Mouse (Mus musculus) lung, embryonic 14.5 days (tissue): ENCODE data around the gene Nanos3. TPM values are rescaled to one million over a fixed set of nuclear protein-coding genes. Genes with fewer than 3 reads are reported as not detected.
A peak's percentile ranks its signal among the peaks of the same experiment; 100 is the strongest.

Experiments
- ATAC-seq: fragments of 200-750 bp; cut with Nextera tagmentation; 2 replicates; pipeline ENCODE4 v1.8.0; 2017; ENCODE audit warnings: mild to moderate bottlenecking, moderate TSS enrichment, moderate library complexity; ENCODE audit not compliant: insufficient read depth
- DNase-seq: peaks from one replicate; pipeline ENCODE4 v3.0.0-alpha.2; 2015
- H3K27ac ChIP-seq: fragments of 300-500 bp; sonication (generic); 2 replicates; pipeline ENCODE4 v1.5.1; 2014; ENCODE audit warnings: low read depth, mild to moderate bottlenecking, moderate library complexity
- H3K27me3 ChIP-seq: fragments of 300-500 bp; sonication (generic); 2 replicates; pipeline ENCODE4 v1.6.1; 2014; ENCODE audit warnings: low read length, control low read depth; ENCODE audit not compliant: insufficient read depth
- H3K36me3 ChIP-seq: fragments of 300-500 bp; sonication (generic); 2 replicates; pipeline ENCODE4 v1.6.1; 2014; ENCODE audit warnings: control low read depth; ENCODE audit not compliant: insufficient read depth
- H3K4me1 ChIP-seq: fragments of 300-500 bp; sonication (generic); 2 replicates; pipeline ENCODE4 v1.6.1; 2014; ENCODE audit warnings: antibody characterized with exemption, control low read depth; ENCODE audit not compliant: insufficient read depth
- H3K4me2 ChIP-seq: fragments of 300-500 bp; sonication (generic); 2 replicates; pipeline ENCODE4 v1.6.1; 2014; ENCODE audit warnings: mild to moderate bottlenecking
- H3K4me3 ChIP-seq: fragments of 300-500 bp; sonication (generic); 2 replicates; pipeline ENCODE4 v1.5.1; 2014; ENCODE audit warnings: low read depth, low read length
- H3K9ac ChIP-seq: fragments of 300-500 bp; sonication (generic); 2 replicates; pipeline ENCODE4 v1.6.1; 2014
- H3K9me3 ChIP-seq: fragments of 300-500 bp; sonication (generic); 2 replicates; pipeline ENCODE4 v1.6.1; 2016; ENCODE audit warnings: low read depth, low read length, control low read depth
- CTCF ChIP-seq: IDR thresholded peaks from 2 replicates; pipeline ENCODE4 v1.5.1; 2016; ENCODE audit warnings: antibody characterized with exemption, low read depth
- WGBS: fragments of 180-500 bp; shearing (Covaris S2); extraction: QIAGEN DNeasy Blood & Tissue Kit; methylation state at CpG from one replicate; pipeline ENCODE4 v1.1.7; 2014; 5-methylcytosine and 5-hydroxymethylcytosine counted together
- microRNA counts: library from miRNA; unstranded; fragments of <30 nt; microRNA quantifications from one replicate; lab custom pipeline; 2016
- microRNA-seq: library from miRNA; unstranded; fragments of <30 nt; microRNA quantifications from one replicate; pipeline ENCODE4, GENCODE M21; 2016; ENCODE audit warnings: borderline number of aligned reads
- polyA plus RNA-seq: library from polyadenylated mRNA; unstranded; fragments of >200 nt; fragmentation: Nextera tagmentation; extraction: Ambion mirVana; gene quantifications from 2 replicates; pipeline ENCODE4 v1.2.1, GENCODE M21; 2014

Gene Nanos3
- polyA plus RNA-seq, 1 experiment from 2014 or later: 2.8 TPM

GRCm38 (mm10) chr8:84126742-84127141, 58.3 kb downstream of the Nanos3 start:
- no peak overlapping the region for H3K27ac ChIP-seq
- DNase-seq (no peak), ATAC-seq (no peak)
- 60% methylated on average over 2 of the region's 2 CpGs for WGBS
- 0 out of 2 replicates have a peak, but pooled peaks cover 4% of the 10 kb centered on the region for H3K4me1 ChIP-seq
- H3K4me2 ChIP-seq: no peak overlapping the region
- no peaks in the 10 kb centered on the region for H3K9me3 ChIP-seq
- H3K27me3 ChIP-seq: no peaks in the 10 kb centered on the region
- H3K4me3 ChIP-seq: no peak overlapping the region
- H3K9ac ChIP-seq: no peak overlapping the region
- no peak for TF ChIP-seq CTCF
- H3K36me3 ChIP-seq: 0 out of 2 replicates have a peak, but pooled peaks cover 2% of the 10 kb centered on the region

- no peak for TF ChIP-seq CTCF
- no peak within 1 kb of the TSS for H3K4me3 ChIP-seq
- H3K9ac ChIP-seq: peak within 1 kb of the TSS; percentile 17; the same call in 1 of the 2 replicates
- 22% methylated on average over 9 of the region's 9 CpGs for WGBS
- H3K27ac ChIP-seq: no peak within 1 kb of the TSS
- no peak within 1 kb of the TSS for H3K4me2 ChIP-seq
- 0 out of 2 replicates have a peak, but pooled peaks cover 4% of the 10 kb centered on the region for H3K4me1 ChIP-seq
- H3K36me3 ChIP-seq: no peaks in the 10 kb centered on the region
- H3K9me3 ChIP-seq: no peaks in the 10 kb centered on the region
- DNase-seq: peak; percentile 34
- peak; percentile 55 for ATAC-seq
- H3K27me3 ChIP-seq: no peaks in the 10 kb centered on the region
Measured at GRCm38 (mm10) chr8:84125656-84126055, 59.4 kb downstream of the Nanos3 start, which contains the start of gene Podnl1. Podnl1 (plus strand) TSS chr8:84125989.

MicroRNAs within 50 kb of the gene (microRNA counts, 519-probe panel; counts per million panel counts)
- 2,506 counts per million, percentile 44 among the panel's probes with 10 or more counts for microRNA mmu-miR-181c (lab: Ali Mortazavi, UCI)
- microRNA mmu-miR-23a (lab: Ali Mortazavi, UCI): 4,082 counts per million, percentile 85 among the panel's probes with 10 or more counts
- microRNA mmu-miR-27a (lab: Ali Mortazavi, UCI): 4,661 counts per million, percentile 93 among the panel's probes with 10 or more counts

Small RNA genes within 50 kb of the gene (microRNA-seq; reads per million reads assigned to microRNA genes)
- not detected for gene Gm25110
- gene Mir181c: 6,455 reads per million, percentile 90 among the genes with 10 or more reads in this experiment
- 5,354 reads per million, percentile 89 among the genes with 10 or more reads in this experiment for gene Mir181d
- gene Mir23a: 14,492 reads per million, percentile 96 among the genes with 10 or more reads in this experiment
- not detected for gene Mir24-2
- gene Mir27a: 412 reads per million, percentile 64 among the genes with 10 or more reads in this experiment
- gene Mir3074-2: not detected

Other genes with a start within 250 kb of the Nanos3 start
- 0.50 and 0.64 TPM in 2 replicates for gene Gm10644, start 230.0 kb downstream of the Nanos3 start, polyA plus RNA-seq
- 87.4 and 88.9 TPM in 2 replicates for gene Asf1b, start 229.7 kb downstream of the Nanos3 start, polyA plus RNA-seq
- gene Prkaca, start 212.2 kb downstream of the Nanos3 start, polyA plus RNA-seq: 121 and 136 TPM in 2 replicates
- gene Samd1, start 187.5 kb downstream of the Nanos3 start, polyA plus RNA-seq: 16.0 and 17.3 TPM in 2 replicates
- 1.4 and 1.5 TPM in 2 replicates for gene 1700067K01Rik, start 183.7 kb downstream of the Nanos3 start, polyA plus RNA-seq
- 0.83 and 1.2 TPM in 2 replicates for gene 2210011C24Rik, start 173.0 kb downstream of the Nanos3 start, polyA plus RNA-seq
- gene Palm3, start 163.7 kb downstream of the Nanos3 start, polyA plus RNA-seq: 2.5 and 2.9 TPM in 2 replicates
- 1.1 TPM in 2 replicates for gene Il27ra, start 142.6 kb downstream of the Nanos3 start, polyA plus RNA-seq
- not detected in 2 replicates for gene Rln3, start 140.2 kb downstream of the Nanos3 start, polyA plus RNA-seq
- 1.4 and 1.7 TPM in 2 replicates for gene Gm10643, start 120.1 kb downstream of the Nanos3 start, polyA plus RNA-seq
- gene Rfx1, start 118.4 kb downstream of the Nanos3 start, polyA plus RNA-seq: 12.9 and 13.3 TPM in 2 replicates
- 9.5 and 10.8 TPM in 2 replicates for gene Dcaf15, start 80.4 kb downstream of the Nanos3 start, polyA plus RNA-seq
- 0.22 and 0.34 TPM in 2 replicates for gene Podnl1, start 59.2 kb downstream of the Nanos3 start, polyA plus RNA-seq
- 17.3 and 23.6 TPM in 2 replicates for gene Cc2d1a, start 37.3 kb downstream of the Nanos3 start, polyA plus RNA-seq
- gene 4930432K21Rik, start 37.2 kb downstream of the Nanos3 start, polyA plus RNA-seq: 0.66 and 0.99 TPM in 2 replicates
- gene Zswim4, start 51.8 kb upstream of the Nanos3 start, polyA plus RNA-seq: 13.9 and 14.4 TPM in 2 replicates
- gene D8Ertd738e, start 64.5 kb upstream of the Nanos3 start, polyA plus RNA-seq: 377 and 384 TPM in 2 replicates
- gene Mri1, start 72.1 kb upstream of the Nanos3 start, polyA plus RNA-seq: 67.4 and 72.8 TPM in 2 replicates
- gene Ccdc130, start 85.2 kb upstream of the Nanos3 start, polyA plus RNA-seq: 18.5 and 20.4 TPM in 2 replicates
- gene Cacna1a, start 203.2 kb upstream of the Nanos3 start, polyA plus RNA-seq: 3.8 and 4.4 TPM in 2 replicates